In genomic region chr4:155869317-155870033, GRCm38 (mm10) we compare ENCODE assay signal across 8 mouse cellular contexts. TPM values are rescaled to one million over a fixed set of nuclear protein-coding genes. Genes with fewer than 3 reads are reported as not detected.
DNase-seq lines count a peak whose midpoint lies in the region; ATAC-seq lines count a peak whose summit lies in the region.

Cptp (minus strand) TSS chr4:155869440.
Ints11 (plus strand) TSS chr4:155869546.

- H3K4me1 ChIP-seq in hindbrain, embryonic 12.5 days = peaks cover 28% of the 10 kb centered on the region

- H3K27me3 ChIP-seq in hindbrain, embryonic 12.5 days = no peaks in the 10 kb centered on the region

- H3K9me3 ChIP-seq in hindbrain, embryonic 12.5 days (replicated peaks) = no peaks in the 10 kb centered on the region

- WGBS in hindbrain, embryonic 12.5 days = under 1% methylated on average over 63 of the region's 63 CpGs

- peak within 1 kb of the TSS; percentile 86 for H3K9ac ChIP-seq in hindbrain, embryonic 12.5 days

- H3K27ac ChIP-seq in hindbrain, embryonic 12.5 days = peak within 1 kb of the TSS; percentile 69

- H3K36me3 ChIP-seq in hindbrain, embryonic 12.5 days = peaks cover 57% of the 10 kb centered on the region

- peak within 1 kb of the TSS; percentile 94 for H3K4me2 ChIP-seq in hindbrain, embryonic 12.5 days (replicated peaks)

- peak within 1 kb of the TSS; percentile 70 for H3K4me3 ChIP-seq in hindbrain, embryonic 12.5 days

- ATAC-seq in hindbrain, embryonic 12.5 days (ENCODE audit: low FRiP score) = peak; percentile 96

- peak; percentile 97 for DNase-seq in Muller cell, postnatal 12 days (ENCODE audit: inconsistent ontology term)
- DNase-seq in cerebellum, adult 9-11 months = peak; percentile 97
- DNase-seq in frontal cortex, postnatal 10 days (ENCODE audit: low spot score in 2 of 2) = peak; percentile 94 to 96
- peak; percentile 94 to 98 for DNase-seq in layer of hippocampus, postnatal 14 days (ENCODE audit: low spot score in 2 of 2)
- DNase-seq in lung, postnatal 14 days = peak; percentile 97
- DNase-seq in retina, adult 2 months (ENCODE audit: low read depth, low spot score) = peak; percentile 77
- peak; percentile 96 to 97 for DNase-seq in thymus, postnatal 36 days

RNA-seq across cellular contexts. Expression of gene Cptp, which starts in this region (rescaled TPM):
- polyA plus RNA-seq in hindbrain, embryonic 12.5 days (2016; fragmentation: Nextera tagmentation; extraction: Ambion mirVana) = 18.5 and 18.6 TPM in 2 replicates
- 10 to 100 TPM; 29.5 to 31.2 TPM for total RNA-seq in layer of hippocampus, postnatal 14 days (2021)

RNA-seq across cellular contexts. Expression of gene Ints11, which starts in this region (rescaled TPM):
- polyA plus RNA-seq in hindbrain, embryonic 12.5 days (2016; fragmentation: Nextera tagmentation; extraction: Ambion mirVana) = 74.9 and 76.3 TPM in 2 replicates
- 10 to 100 TPM; 29.4 to 33.0 TPM for total RNA-seq in layer of hippocampus, postnatal 14 days (2021)

Comparison
In these comparisons a context has a peak if more than half of its experiments do, and no peak if none do; other contexts are left out.
1. Peak in every context shown above with its lines: DNase-seq, ATAC-seq, H3K4me3 ChIP-seq and H3K27ac ChIP-seq.